Mouse (Mus musculus): ENCODE measurements at regions not wholly inside any gene's neighbourhood (a gene's known extent, or its start where the extent isn't known, plus 50 kb on each side); places are given as distances from the start of the nearest gene placed in this dataset.

- no peak overlapping the region for H3K4me2 ChIP-seq (replicated peaks)
- H3K9me3 ChIP-seq (ENCODE audit: control insufficient read depth, low read length), result no peaks in the 10 kb centered on the region
- 79% methylated on average over 6 of the region's 6 CpGs for WGBS
- H3K27ac ChIP-seq, result no peak overlapping the region
- H3K27me3 ChIP-seq (ENCODE audit: control insufficient read depth, insufficient read depth, low read length), result no peaks in the 10 kb centered on the region
- no peaks in the 10 kb centered on the region for H3K4me1 ChIP-seq (replicated peaks; ENCODE audit: control insufficient read depth, insufficient read depth, low read length)
- no peaks in the 10 kb centered on the region for H3K36me3 ChIP-seq (replicated peaks; ENCODE audit: control insufficient read depth, insufficient read depth)
- no peak overlapping the region for H3K9ac ChIP-seq
- ATAC-seq (ENCODE audit: low FRiP score) (no peak), DNase-seq (ENCODE audit: low spot score) (no peak)
- H3K4me3 ChIP-seq (replicated peaks; ENCODE audit: low read length), result no peak overlapping the region
These were observed 492.4 kb downstream of the Efnb2 start for GRCm38 (mm10) chr8:8168674-8169073.

- DNase-seq (ENCODE audit: low spot score), result no peak
- 90% methylated on average over 11 of the region's 11 CpGs for WGBS
- H3K27me3 ChIP-seq (ENCODE audit: control insufficient read depth, insufficient read depth, low read length), result no peaks in the 10 kb centered on the region
- no peaks in the 10 kb centered on the region for H3K36me3 ChIP-seq (replicated peaks; ENCODE audit: control insufficient read depth, insufficient read depth)
- H3K27ac ChIP-seq, result no peak overlapping the region
- no peak overlapping the region for H3K4me3 ChIP-seq (replicated peaks; ENCODE audit: low read length)
- ATAC-seq (ENCODE audit: low FRiP score), result no peak
- no peak overlapping the region for H3K9ac ChIP-seq
- no peak overlapping the region for H3K4me2 ChIP-seq (replicated peaks)
- no peaks in the 10 kb centered on the region for H3K4me1 ChIP-seq (replicated peaks; ENCODE audit: control insufficient read depth, insufficient read depth, low read length)
- no peaks in the 10 kb centered on the region for H3K9me3 ChIP-seq (ENCODE audit: control insufficient read depth, low read length)
These were observed 492.8 kb downstream of the Efnb2 start for GRCm38 (mm10) chr8:8168250-8168649.

GRCm38 (mm10) chr8:8147527-8147926, 513.5 kb downstream of the Efnb2 start:
- ATAC-seq (ENCODE audit: low FRiP score) (no peak), DNase-seq (ENCODE audit: low spot score) (no peak)
- Histone ChIP-seq H3K4me2 (replicated peaks) (no peak overlapping the region), H3K9me3 (ENCODE audit: control insufficient read depth, low read length) (peaks cover 9% of the 10 kb centered on the region), H3K9ac (no peak overlapping the region), H3K4me3 (replicated peaks; ENCODE audit: low read length) (no peak overlapping the region), H3K4me1 (replicated peaks; ENCODE audit: control insufficient read depth, insufficient read depth, low read length) (no peaks in the 10 kb centered on the region), H3K27ac (no peak overlapping the region), H3K36me3 (replicated peaks; ENCODE audit: control insufficient read depth, insufficient read depth) (no peaks in the 10 kb centered on the region), H3K27me3 (ENCODE audit: control insufficient read depth, insufficient read depth, low read length) (no peaks in the 10 kb centered on the region)
- 97% methylated on average over 5 of the region's 5 CpGs for WGBS

- no peak for DNase-seq (ENCODE audit: low spot score)
- H3K27me3 ChIP-seq (ENCODE audit: control insufficient read depth, insufficient read depth, low read length), result no peaks in the 10 kb centered on the region
- no peak for ATAC-seq (ENCODE audit: low FRiP score)
- no peak overlapping the region for H3K4me3 ChIP-seq (replicated peaks; ENCODE audit: low read length)
- no peaks in the 10 kb centered on the region for H3K4me1 ChIP-seq (replicated peaks; ENCODE audit: control insufficient read depth, insufficient read depth, low read length)
- H3K36me3 ChIP-seq (replicated peaks; ENCODE audit: control insufficient read depth, insufficient read depth), result no peaks in the 10 kb centered on the region
- H3K27ac ChIP-seq, result no peak overlapping the region
- no peak overlapping the region for H3K9ac ChIP-seq
- peaks cover 9% of the 10 kb centered on the region for H3K9me3 ChIP-seq (ENCODE audit: control insufficient read depth, low read length)
- H3K4me2 ChIP-seq (replicated peaks), result no peak overlapping the region
- WGBS, result 79% methylated on average over 6 of the region's 6 CpGs
These were observed 518.0 kb downstream of the Efnb2 start for GRCm38 (mm10) chr8:8142933-8143495.

- DNase-seq (ENCODE audit: low spot score) (no peak), ATAC-seq (ENCODE audit: low FRiP score) (no peak)
- 78% methylated on average over 3 of the region's 3 CpGs for WGBS
- Histone ChIP-seq H3K4me1 (replicated peaks; ENCODE audit: control insufficient read depth, insufficient read depth, low read length) (no peaks in the 10 kb centered on the region), H3K27me3 (ENCODE audit: control insufficient read depth, insufficient read depth, low read length) (no peaks in the 10 kb centered on the region), H3K4me3 (replicated peaks; ENCODE audit: low read length) (no peak overlapping the region), H3K36me3 (replicated peaks; ENCODE audit: control insufficient read depth, insufficient read depth) (no peaks in the 10 kb centered on the region), H3K4me2 (replicated peaks) (no peak overlapping the region), H3K9ac (no peak overlapping the region), H3K27ac (no peak overlapping the region), H3K9me3 (ENCODE audit: control insufficient read depth, low read length) (peaks cover 7% of the 10 kb centered on the region)
These were observed 518.6 kb downstream of the Efnb2 start for GRCm38 (mm10) chr8:8142461-8142860.

- WGBS, result 85% methylated on average over 3 of the region's 3 CpGs
- H3K36me3 ChIP-seq (replicated peaks; ENCODE audit: control insufficient read depth, insufficient read depth), result no peaks in the 10 kb centered on the region
- ATAC-seq (ENCODE audit: low FRiP score), result no peak
- no peak for DNase-seq (ENCODE audit: low spot score)
- H3K27ac ChIP-seq, result no peak overlapping the region
- no peaks in the 10 kb centered on the region for H3K9me3 ChIP-seq (ENCODE audit: control insufficient read depth, low read length)
- H3K4me3 ChIP-seq (replicated peaks; ENCODE audit: low read length), result no peak overlapping the region
- no peak overlapping the region for H3K4me2 ChIP-seq (replicated peaks)
- H3K9ac ChIP-seq, result no peak overlapping the region
- no peaks in the 10 kb centered on the region for H3K27me3 ChIP-seq (ENCODE audit: control insufficient read depth, insufficient read depth, low read length)
- no peaks in the 10 kb centered on the region for H3K4me1 ChIP-seq (replicated peaks; ENCODE audit: control insufficient read depth, insufficient read depth, low read length)
These were observed 521.3 kb downstream of the Efnb2 start for GRCm38 (mm10) chr8:8139720-8140119.

- no peaks in the 10 kb centered on the region for H3K9me3 ChIP-seq (ENCODE audit: control insufficient read depth, low read length)
- H3K4me2 ChIP-seq (replicated peaks), result no peak overlapping the region
- H3K4me1 ChIP-seq (replicated peaks; ENCODE audit: control insufficient read depth, insufficient read depth, low read length), result peaks cover 18% of the 10 kb centered on the region
- no peak overlapping the region for H3K27ac ChIP-seq
- no peaks in the 10 kb centered on the region for H3K36me3 ChIP-seq (replicated peaks; ENCODE audit: control insufficient read depth, insufficient read depth)
- 17% methylated on average over 10 of the region's 10 CpGs for WGBS
- ATAC-seq (ENCODE audit: low FRiP score) (no peak; the same call in 1 of the 2 replicates), DNase-seq (ENCODE audit: low spot score) (no peak)
- H3K9ac ChIP-seq, result no peak overlapping the region
- peaks cover 7% of the 10 kb centered on the region; the same call in 1 of the 2 replicates for H3K27me3 ChIP-seq (ENCODE audit: control insufficient read depth, insufficient read depth, low read length)
- H3K4me3 ChIP-seq (replicated peaks; ENCODE audit: low read length), result no peak overlapping the region
These were observed 527.8 kb downstream of the Efnb2 start for GRCm38 (mm10) chr8:8133001-8133785.

GRCm38 (mm10) chr8:8131961-8132376, 529.1 kb downstream of the Efnb2 start:
- H3K27me3 ChIP-seq (ENCODE audit: control insufficient read depth, insufficient read depth, low read length), result peaks cover 7% of the 10 kb centered on the region; the same call in 1 of the 2 replicates
- H3K4me2 ChIP-seq (replicated peaks), result no peak overlapping the region
- H3K9me3 ChIP-seq (ENCODE audit: control insufficient read depth, low read length), result no peaks in the 10 kb centered on the region
- H3K4me3 ChIP-seq (replicated peaks; ENCODE audit: low read length), result no peak overlapping the region
- WGBS, result 2% methylated on average over 3 of the region's 3 CpGs
- peaks cover 18% of the 10 kb centered on the region for H3K4me1 ChIP-seq (replicated peaks; ENCODE audit: control insufficient read depth, insufficient read depth, low read length)
- DNase-seq (ENCODE audit: low spot score) (no peak), ATAC-seq (ENCODE audit: low FRiP score) (no peak)
- H3K36me3 ChIP-seq (replicated peaks; ENCODE audit: control insufficient read depth, insufficient read depth), result no peaks in the 10 kb centered on the region
- no peak overlapping the region for H3K9ac ChIP-seq
- no peak overlapping the region for H3K27ac ChIP-seq

GRCm38 (mm10) chr8:8130806-8131205, 530.2 kb downstream of the Efnb2 start:
- WGBS, result 41% methylated on average over 2 of the region's 2 CpGs
- ATAC-seq (ENCODE audit: low FRiP score), result no peak
- peaks cover 18% of the 10 kb centered on the region for H3K4me1 ChIP-seq (replicated peaks; ENCODE audit: control insufficient read depth, insufficient read depth, low read length)

More at GRCm38 (mm10) chr8:8130806-8131205, 530.2 kb downstream of the Efnb2 start:
- no peaks in the 10 kb centered on the region for H3K9me3 ChIP-seq (ENCODE audit: control insufficient read depth, low read length)
- no peaks in the 10 kb centered on the region for H3K36me3 ChIP-seq (replicated peaks; ENCODE audit: control insufficient read depth, insufficient read depth)
- H3K9ac ChIP-seq, result no peak overlapping the region
- no peak overlapping the region for H3K4me2 ChIP-seq (replicated peaks)
- peaks cover 7% of the 10 kb centered on the region; the same call in 1 of the 2 replicates for H3K27me3 ChIP-seq (ENCODE audit: control insufficient read depth, insufficient read depth, low read length)
- H3K27ac ChIP-seq, result no peak overlapping the region
- H3K4me3 ChIP-seq (replicated peaks; ENCODE audit: low read length), result no peak overlapping the region
- DNase-seq (ENCODE audit: low spot score), result no peak
